Mouse (Mus musculus) spleen, postnatal 4 days (tissue): Measurements from ENCODE around the gene Fndc3c1.
"Not testable (repeated sequence)": the region's sequence is repeated elsewhere in the genome, so short reads cannot be mapped to it uniquely, and the experiment has no call there.

Experiments
- DNase-seq, 2 experiments: peaks; one replicate each; pipeline ENCODE4 v3.0.0; 2022; ENCODE audit warnings: low spot score in 2 of 2

Gene Fndc3c1

GRCm38 (mm10) chrX:106485101-106485651 lies at the start of gene Fndc3c1:
Fndc3c1 (minus strand) TSS chrX:106485401.
- DNase-seq, result no peak

- DNase-seq, result no peak
Observed at GRCm38 (mm10) chrX:106486451-106486850, 1.2 kb upstream of the Fndc3c1 start.

- DNase-seq, result no peak
Observed at GRCm38 (mm10) chrX:106485671-106486070, 470 bp upstream of the Fndc3c1 start.

GRCm38 (mm10) chrX:106479891-106480290 lies 5.3 kb downstream of the Fndc3c1 start:
- not testable (repeated sequence) for DNase-seq

GRCm38 (mm10) chrX:106385304-106385703 lies 99.9 kb downstream of the Fndc3c1 start:
- DNase-seq, result no peak

GRCm38 (mm10) chrX:106380608-106381007 lies 104.6 kb downstream of the Fndc3c1 start:
- no peak for DNase-seq
